Mouse (Mus musculus) liver, postnatal 0 days (tissue): Measurements from ENCODE around the gene Rbm4b. TPM values are rescaled to one million over a fixed set of nuclear protein-coding genes. Genes with fewer than 3 reads are reported as not detected.

ENCODE experiments used
- ATAC-seq: fragments of 200-750 bp; cut with Nextera tagmentation; 2 replicates; pipeline ENCODE4 v1.8.0; 2017; ENCODE audit warnings: mild to moderate bottlenecking, moderate library complexity
- DNase-seq: peaks from one replicate; pipeline ENCODE4 v3.0.0-alpha.2; 2016
- H3K27ac ChIP-seq: fragments of 300-500 bp; sonication (generic); 2 replicates; pipeline ENCODE4 v1.5.1; 2014; ENCODE audit warnings: antibody characterized with exemption, moderate library complexity, mild to moderate bottlenecking, low read depth
- H3K27me3 ChIP-seq: fragments of 300-500 bp; sonication (generic); 2 replicates; pipeline ENCODE4 v1.6.1; 2014; ENCODE audit warnings: low read length, control low read depth, mixed read lengths; ENCODE audit not compliant: insufficient read depth
- H3K36me3 ChIP-seq: fragments of 300-500 bp; sonication (generic); replicated peaks from 2 replicates; pipeline ENCODE4 v1.6.1; 2014; ENCODE audit warnings: mild to moderate bottlenecking, control low read depth, low read length, moderate library complexity, mixed read lengths; ENCODE audit not compliant: insufficient read depth
- H3K4me1 ChIP-seq: fragments of 300-500 bp; sonication (generic); 2 replicates; pipeline ENCODE4 v1.6.1; 2014; ENCODE audit warnings: antibody characterized with exemption, mild to moderate bottlenecking, control low read depth; ENCODE audit not compliant: insufficient read depth
- H3K4me2 ChIP-seq: fragments of 300-500 bp; sonication (generic); 2 replicates; pipeline ENCODE4 v1.6.1; 2014; ENCODE audit warnings: low read depth, mild to moderate bottlenecking, low read length, moderate library complexity, mixed read lengths
- H3K4me3 ChIP-seq: fragments of 300-500 bp; sonication (generic); 2 replicates; pipeline ENCODE4 v1.5.1; 2014; ENCODE audit warnings: low read depth, low read length
- H3K9ac ChIP-seq: fragments of 300-500 bp; sonication (generic); replicated peaks from 2 replicates; pipeline ENCODE4 v1.6.1; 2014; ENCODE audit warnings: mild to moderate bottlenecking, moderate library complexity
- H3K9me3 ChIP-seq: fragments of 300-500 bp; sonication (generic); 2 replicates; pipeline ENCODE4 v1.6.1; 2016; ENCODE audit warnings: mild to moderate bottlenecking, control low read depth, low read length, mixed read lengths
- CTCF ChIP-seq: sonication (generic); IDR thresholded peaks from 2 replicates; pipeline ENCODE4 v1.5.1; 2016; ENCODE audit warnings: antibody characterized with exemption, low read depth
- EP300 ChIP-seq: IDR thresholded peaks from 2 replicates; pipeline ENCODE4 v1.6.1; 2016; ENCODE audit warnings: antibody characterized with exemption, low read depth, mild to moderate bottlenecking
- WGBS: fragments of 180-500 bp; shearing (Covaris S2); extraction: QIAGEN DNeasy Blood & Tissue Kit; methylation state at CpG from one replicate; pipeline ENCODE4 v1.1.7; 2014; ENCODE audit not compliant: insufficient replicate concordance; 5-methylcytosine and 5-hydroxymethylcytosine counted together
- polyA plus RNA-seq: library from polyadenylated mRNA; unstranded; fragments of >200 nt; fragmentation: Nextera tagmentation; extraction: Ambion mirVana; gene quantifications from 2 replicates; pipeline ENCODE4 v1.2.1, GENCODE M21; 2015

Gene Rbm4b
- polyA plus RNA-seq, 1 experiment from 2014 or later = 14.1 TPM

GRCm38 (mm10) chr19:4762876-4763275 lies 6.6 kb downstream of the Rbm4b start:
- 67% methylated on average over 1 of the region's 1 CpGs for WGBS
- peaks cover 58% of the 10 kb centered on the region for H3K36me3 ChIP-seq
- H3K4me3 ChIP-seq = no peak overlapping the region
- no peak for DNase-seq
- TF ChIP-seq CTCF (peak; percentile 57), EP300 (no peak)
- no peak for ATAC-seq
- peaks cover 5% of the 10 kb centered on the region; the same call in 1 of the 2 replicates for H3K4me1 ChIP-seq
- no peak overlapping the region for H3K9ac ChIP-seq
- no peak overlapping the region for H3K27ac ChIP-seq
- H3K4me2 ChIP-seq = no peak overlapping the region
- H3K9me3 ChIP-seq = no peaks in the 10 kb centered on the region
- H3K27me3 ChIP-seq = no peaks in the 10 kb centered on the region

- Histone ChIP-seq H3K9me3 (no peaks in the 10 kb centered on the region), H3K27me3 (no peaks in the 10 kb centered on the region), H3K36me3 (peaks cover 68% of the 10 kb centered on the region), H3K4me3 (no peak overlapping the region), H3K27ac (peak overlapping the region; percentile 87), H3K4me2 (no peak overlapping the region), H3K4me1 (0 out of 2 replicates have a peak, but pooled peaks cover 5% of the 10 kb centered on the region), H3K9ac (0 out of 2 replicates have a peak overlapping the region, but pooled peaks have one; percentile 2)
- TF ChIP-seq EP300 (peak; percentile 22; the same call in 1 of the 2 replicates), CTCF (no peak)
- 76% methylated on average over 9 of the region's 12 CpGs for WGBS
- peak; percentile 86 for ATAC-seq
- DNase-seq = peak; percentile 46
These were observed 11.3 kb downstream of the Rbm4b start for GRCm38 (mm10) chr19:4767507-4768148.

- 65% methylated on average over 3 of the region's 3 CpGs for WGBS
- DNase-seq = no peak
- Histone ChIP-seq H3K36me3 (peaks cover 68% of the 10 kb centered on the region), H3K9ac (no peak overlapping the region), H3K9me3 (no peaks in the 10 kb centered on the region), H3K27ac (peak overlapping the region; percentile 34; the same call in 1 of the 2 replicates), H3K4me3 (no peak overlapping the region), H3K4me1 (0 out of 2 replicates have a peak, but pooled peaks cover 5% of the 10 kb centered on the region), H3K27me3 (no peaks in the 10 kb centered on the region), H3K4me2 (no peak overlapping the region)
- peak; percentile 64 for ATAC-seq
- TF ChIP-seq CTCF (no peak), EP300 (no peak)
These were observed 16.5 kb downstream of the Rbm4b start for GRCm38 (mm10) chr19:4772785-4773184.

- DNase-seq = no peak
- Histone ChIP-seq H3K4me3 (no peak overlapping the region), H3K27me3 (no peaks in the 10 kb centered on the region), H3K36me3 (peaks cover 73% of the 10 kb centered on the region), H3K4me2 (no peak overlapping the region), H3K4me1 (peaks cover 15% of the 10 kb centered on the region), H3K27ac (no peak overlapping the region), H3K9ac (no peak overlapping the region), H3K9me3 (no peaks in the 10 kb centered on the region)
- no peak for ATAC-seq
- no peak for TF ChIP-seq EP300
- TF ChIP-seq CTCF = no peak
- WGBS = 74% methylated on average over 2 of the region's 2 CpGs
These were observed 26.6 kb downstream of the Rbm4b start for GRCm38 (mm10) chr19:4782891-4783290.

- 0 out of 2 replicates have a peak overlapping the region, but pooled peaks have one; percentile 34 for H3K27ac ChIP-seq
- no peak overlapping the region for H3K4me2 ChIP-seq
- no peaks in the 10 kb centered on the region for H3K27me3 ChIP-seq
- 71% methylated on average over 7 of the region's 7 CpGs for WGBS
- no peak overlapping the region for H3K4me3 ChIP-seq
- DNase-seq (no peak), ATAC-seq (no peak)
- peaks cover 19% of the 10 kb centered on the region for H3K4me1 ChIP-seq
- H3K36me3 ChIP-seq = peaks cover 85% of the 10 kb centered on the region
- no peak overlapping the region for H3K9ac ChIP-seq
- no peaks in the 10 kb centered on the region for H3K9me3 ChIP-seq
- no peak for TF ChIP-seq EP300
- no peak for TF ChIP-seq CTCF
These were observed 28.9 kb downstream of the Rbm4b start for GRCm38 (mm10) chr19:4785206-4785605.

GRCm38 (mm10) chr19:4786313-4786712 lies 30.0 kb downstream of the Rbm4b start:
- TF ChIP-seq CTCF (no peak), EP300 (peak; percentile 62)
- H3K27ac ChIP-seq = 0 out of 2 replicates have a peak overlapping the region, but pooled peaks have one; percentile 25
- peaks cover 87% of the 10 kb centered on the region for H3K36me3 ChIP-seq
- H3K4me3 ChIP-seq = no peak overlapping the region
- ATAC-seq (peak; percentile 87), DNase-seq (no peak)
- peaks cover 20% of the 10 kb centered on the region for H3K4me1 ChIP-seq
- H3K9ac ChIP-seq = no peak overlapping the region
- H3K4me2 ChIP-seq = no peak overlapping the region
- no peaks in the 10 kb centered on the region for H3K27me3 ChIP-seq
- 65% methylated on average over 2 of the region's 2 CpGs for WGBS
- H3K9me3 ChIP-seq = no peaks in the 10 kb centered on the region
